Mouse (Mus musculus) kidney, adult 2 months (tissue): Measurements from ENCODE around the gene Ehd1.

Experiments
- CTCF ChIP-seq: fragments of 200-500 bp; conservative IDR thresholded peaks from 2 replicates; pipeline ENCODE4 v1.5.1; 2011; ENCODE audit warnings: low read depth, mild to moderate bottlenecking, control low read depth, low read length, moderate library complexity, mixed read lengths; ENCODE audit not compliant: insufficient read depth, insufficient read length
- POLR2A ChIP-seq: fragments of 200-500 bp; IDR thresholded peaks from one replicate; pipeline ENCODE4 v1.6.1; 2011; ENCODE audit warnings: low read depth, low read length, control low read depth

GRCm38 (mm10) chr19:6331719-6332516 is 55.4 kb downstream of the Ehd1 start:
- no peak for TF ChIP-seq POLR2A
- TF ChIP-seq CTCF, result peak; percentile 54
